Mouse (Mus musculus): ENCODE measurements around the gene Oas1d. TPM values are rescaled to one million over a fixed set of nuclear protein-coding genes. Genes with fewer than 3 reads are reported as not detected.
"Not testable (repeated sequence)": the region's sequence is repeated elsewhere in the genome, so short reads cannot be mapped to it uniquely, and the experiment has no call there.

Oas1d gene
- polyA plus RNA-seq, 1 experiment from 2014 or later: not detected

DNA sequence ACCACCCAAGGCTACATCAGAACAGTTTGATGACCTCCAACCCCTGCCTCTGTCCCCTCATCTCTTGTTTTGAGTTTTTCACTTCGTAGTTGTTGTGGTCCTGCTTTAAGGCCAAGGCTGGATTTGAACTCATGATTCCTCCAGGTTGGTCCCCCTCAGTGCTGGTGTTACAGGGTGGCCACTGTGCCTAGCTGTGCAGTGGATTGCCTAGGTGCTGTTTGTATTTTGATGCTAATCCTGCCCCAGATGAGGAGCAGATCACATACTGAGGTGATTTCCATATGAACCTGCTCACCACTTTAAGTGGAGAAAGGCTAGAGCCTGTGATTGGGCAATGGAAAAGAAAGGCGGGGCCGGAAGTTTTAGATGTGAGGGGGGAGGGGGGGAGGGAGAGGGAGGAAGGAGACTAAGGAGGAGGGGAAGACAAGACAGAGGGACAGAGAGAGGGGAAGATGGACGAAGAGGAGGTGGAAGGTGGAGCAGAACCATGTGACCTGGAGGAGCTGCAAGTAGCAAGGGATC is 26.0 kb upstream of the Oas1d start:
- not testable (repeated sequence) for H3K4me2 ChIP-seq; H3K36me3 ChIP-seq; H3K4me3 ChIP-seq; H3K27ac ChIP-seq (ENCODE audit: poor library complexity, severe bottlenecking); H3K27me3 ChIP-seq (replicated peaks); ATAC-seq (ENCODE audit: insufficient number of reproducible peaks, low FRiP score); H3K4me1 ChIP-seq (replicated peaks); H3K9ac ChIP-seq; H3K9me3 ChIP-seq (replicated peaks)
- 29% methylated on average over 4 of the region's 4 CpGs for WGBS

DNA sequence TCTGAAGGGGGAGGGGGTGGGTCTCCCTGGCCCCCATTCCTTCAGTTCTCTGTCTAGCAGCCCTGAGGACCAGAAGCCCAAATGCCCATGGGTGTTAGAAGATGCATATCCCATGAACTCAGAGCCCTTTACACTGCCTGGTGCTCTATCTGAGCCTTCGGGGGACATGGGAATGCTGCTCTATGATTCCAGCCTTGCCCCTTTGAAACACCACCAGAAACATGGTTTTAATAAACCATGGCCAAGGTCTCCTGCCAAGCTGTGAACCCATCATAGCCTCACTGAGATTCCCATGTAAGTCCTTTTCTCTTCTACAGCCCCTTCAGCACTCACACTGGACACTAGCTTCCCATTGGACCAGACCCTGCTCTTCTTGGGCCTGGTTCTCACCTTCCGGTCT is 24.3 kb upstream of the Oas1d start:
- no peak overlapping the region for H3K4me3 ChIP-seq
- H3K4me2 ChIP-seq: no peak overlapping the region
- no peak for ATAC-seq (ENCODE audit: insufficient number of reproducible peaks, low FRiP score)
- 0 out of 2 replicates have a peak, but pooled peaks cover 4% of the 10 kb centered on the region for H3K9me3 ChIP-seq (replicated peaks)
- WGBS: 74% methylated on average over 2 of the region's 2 CpGs
- H3K27ac ChIP-seq (ENCODE audit: poor library complexity, severe bottlenecking): no peak overlapping the region
- H3K36me3 ChIP-seq: no peaks in the 10 kb centered on the region
- no peaks in the 10 kb centered on the region for H3K4me1 ChIP-seq (replicated peaks)
- peaks cover 8% of the 10 kb centered on the region; the same call in 1 of the 2 replicates for H3K27me3 ChIP-seq (replicated peaks)
- no peak overlapping the region for H3K9ac ChIP-seq

DNA sequence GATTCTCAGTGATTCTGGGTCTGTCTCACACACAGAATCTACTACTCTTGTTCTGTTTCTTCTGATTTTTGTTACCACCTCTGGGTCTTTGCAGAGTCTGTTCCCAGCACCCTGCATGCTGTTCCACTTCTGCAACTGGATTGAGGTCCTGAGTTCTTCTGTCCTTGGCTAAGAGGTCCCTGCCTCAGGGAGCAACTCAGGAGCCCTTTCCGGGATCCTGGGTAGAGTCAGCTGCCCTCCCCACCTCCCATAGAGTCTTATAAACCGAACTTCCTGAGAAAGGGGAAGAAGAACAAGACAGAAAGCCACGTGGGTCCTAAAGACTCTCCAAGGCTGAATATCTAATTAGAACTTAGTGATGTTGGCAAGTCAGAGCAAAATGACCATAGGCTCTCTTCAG is 23.3 kb upstream of the Oas1d start:
- no peaks in the 10 kb centered on the region for H3K36me3 ChIP-seq
- ATAC-seq (ENCODE audit: insufficient number of reproducible peaks, low FRiP score): no peak
- H3K27me3 ChIP-seq (replicated peaks): peaks cover 8% of the 10 kb centered on the region; the same call in 1 of the 2 replicates
- no peak overlapping the region for H3K4me2 ChIP-seq
- H3K4me3 ChIP-seq: no peak overlapping the region
- H3K9me3 ChIP-seq (replicated peaks): 0 out of 2 replicates have a peak, but pooled peaks cover 4% of the 10 kb centered on the region
- WGBS: 60% methylated on average over 3 of the region's 3 CpGs
- no peak overlapping the region for H3K9ac ChIP-seq
- H3K27ac ChIP-seq (ENCODE audit: poor library complexity, severe bottlenecking): no peak overlapping the region
- no peaks in the 10 kb centered on the region for H3K4me1 ChIP-seq (replicated peaks)

DNA sequence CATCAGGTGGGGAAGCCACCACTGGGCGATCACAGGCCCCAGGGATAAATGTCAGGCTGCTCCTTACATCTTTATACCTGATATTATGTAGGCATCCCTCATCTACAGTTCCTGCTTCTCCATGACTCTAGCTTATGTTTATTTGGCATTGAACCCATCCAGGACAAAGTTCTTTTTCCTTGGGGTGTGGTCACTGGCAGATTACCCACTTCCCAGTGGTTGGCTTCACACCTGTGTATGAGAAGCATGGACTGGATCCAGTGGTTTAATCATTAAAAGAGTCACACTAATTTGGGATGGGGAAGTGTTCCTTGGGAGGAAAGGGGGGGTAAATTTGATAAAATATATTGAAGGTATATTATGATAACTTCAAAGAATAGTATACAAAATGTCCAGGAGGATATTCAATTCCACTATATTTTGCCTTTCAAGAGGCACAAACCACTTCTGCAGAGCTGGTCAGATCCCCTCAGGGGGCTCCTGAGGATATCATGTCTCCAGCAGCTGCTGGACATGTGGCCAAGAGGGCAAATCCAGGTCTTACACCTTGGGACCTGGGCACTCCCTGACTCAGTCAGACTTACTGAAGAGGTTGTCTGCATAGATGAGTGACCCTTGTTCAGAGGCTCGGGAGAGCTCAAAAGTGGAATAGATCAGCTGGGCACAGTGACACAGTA is 22.6 kb upstream of the Oas1d start:
- not testable (repeated sequence) for ATAC-seq (ENCODE audit: insufficient number of reproducible peaks, low FRiP score); H3K36me3 ChIP-seq; H3K4me1 ChIP-seq (replicated peaks); H3K9me3 ChIP-seq (replicated peaks); H3K27ac ChIP-seq (ENCODE audit: poor library complexity, severe bottlenecking); H3K4me2 ChIP-seq; H3K4me3 ChIP-seq; H3K27me3 ChIP-seq (replicated peaks); H3K9ac ChIP-seq
- 72% methylated on average over 2 of the region's 2 CpGs for WGBS

DNA sequence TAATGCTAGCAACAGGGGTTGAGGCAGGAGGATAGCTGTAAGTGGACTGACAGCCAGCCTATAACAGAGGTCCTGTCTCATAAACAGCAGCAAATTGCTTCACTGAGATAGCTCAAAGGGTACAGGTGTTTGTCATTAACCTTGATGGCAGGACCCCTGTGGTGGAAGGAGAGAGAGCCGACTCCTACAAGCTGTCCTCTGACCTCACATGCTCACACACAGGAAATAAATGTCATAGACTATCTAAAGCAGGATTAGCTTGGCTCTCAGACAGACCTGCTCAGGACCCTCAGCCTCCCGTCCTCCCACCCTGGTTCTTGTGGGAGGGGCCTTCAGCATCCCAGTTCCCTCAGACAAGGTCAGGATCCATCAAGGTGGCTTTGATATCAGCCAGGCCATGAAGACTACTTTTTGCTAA is 22.1 kb upstream of the Oas1d start:
- Histone ChIP-seq H3K36me3 (no peaks in the 10 kb centered on the region), H3K4me1 (replicated peaks) (no peaks in the 10 kb centered on the region), H3K9ac (no peak overlapping the region), H3K4me3 (no peak overlapping the region), H3K9me3 (replicated peaks) (0 out of 2 replicates have a peak, but pooled peaks cover 4% of the 10 kb centered on the region), H3K4me2 (no peak overlapping the region), H3K27ac (ENCODE audit: poor library complexity, severe bottlenecking) (no peak overlapping the region), H3K27me3 (replicated peaks) (0 out of 2 replicates have a peak, but pooled peaks cover 5% of the 10 kb centered on the region)
- 60% methylated on average over 2 of the region's 2 CpGs for WGBS
- no peak for ATAC-seq (ENCODE audit: insufficient number of reproducible peaks, low FRiP score)

DNA sequence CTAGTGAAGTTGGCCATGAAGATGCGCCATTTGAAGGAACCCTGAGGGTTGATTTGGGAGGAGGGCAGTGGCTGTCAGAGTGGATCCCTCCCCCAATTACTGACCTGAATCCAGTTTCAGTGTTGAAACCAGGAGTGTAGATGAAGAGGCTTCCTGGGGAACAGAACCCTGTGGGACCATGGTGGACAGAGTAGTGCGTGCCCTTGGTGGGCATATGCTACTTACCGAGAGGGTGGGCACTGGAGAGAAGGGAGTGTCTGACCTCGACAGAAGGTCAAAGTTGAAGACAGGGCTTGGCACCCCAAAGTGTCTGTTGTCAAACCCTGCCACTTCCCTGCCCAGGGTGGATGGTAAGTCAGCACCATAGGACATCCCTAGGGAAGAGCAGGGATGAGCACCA is 20.5 kb upstream of the Oas1d start:
- H3K9me3 ChIP-seq (replicated peaks); H3K4me1 ChIP-seq (replicated peaks); H3K27me3 ChIP-seq (replicated peaks); H3K36me3 ChIP-seq; ATAC-seq (ENCODE audit: insufficient number of reproducible peaks, low FRiP score); H3K4me3 ChIP-seq; H3K4me2 ChIP-seq; H3K9ac ChIP-seq; H3K27ac ChIP-seq (ENCODE audit: poor library complexity, severe bottlenecking): not testable (repeated sequence)
- WGBS: 83% methylated on average over 4 of the region's 4 CpGs

DNA sequence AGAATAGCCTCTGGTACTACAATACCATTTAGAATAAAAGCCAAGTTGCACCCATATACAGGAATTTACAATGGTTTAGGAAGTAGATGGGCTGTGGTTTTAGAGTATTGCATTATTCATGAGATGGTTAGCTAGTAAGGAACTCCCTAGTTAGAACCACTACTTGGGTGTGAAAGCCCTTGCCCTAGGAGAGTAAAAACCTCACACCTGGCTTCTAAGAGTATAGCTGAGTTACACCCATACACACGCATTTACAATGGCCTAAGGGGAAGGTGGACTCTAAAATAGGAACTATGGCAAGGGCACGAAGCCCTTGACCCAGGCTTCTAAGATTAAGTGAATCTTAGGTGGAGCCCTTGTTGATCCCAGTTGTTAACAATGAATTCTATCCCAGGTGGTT is 19.6 kb upstream of the Oas1d start:
- H3K4me3 ChIP-seq; H3K36me3 ChIP-seq; H3K9ac ChIP-seq; H3K4me2 ChIP-seq; H3K9me3 ChIP-seq (replicated peaks); H3K27me3 ChIP-seq (replicated peaks); H3K27ac ChIP-seq (ENCODE audit: poor library complexity, severe bottlenecking); H3K4me1 ChIP-seq (replicated peaks); ATAC-seq (ENCODE audit: insufficient number of reproducible peaks, low FRiP score): not testable (repeated sequence)
- 66% methylated on average over 2 of the region's 2 CpGs for WGBS

DNA sequence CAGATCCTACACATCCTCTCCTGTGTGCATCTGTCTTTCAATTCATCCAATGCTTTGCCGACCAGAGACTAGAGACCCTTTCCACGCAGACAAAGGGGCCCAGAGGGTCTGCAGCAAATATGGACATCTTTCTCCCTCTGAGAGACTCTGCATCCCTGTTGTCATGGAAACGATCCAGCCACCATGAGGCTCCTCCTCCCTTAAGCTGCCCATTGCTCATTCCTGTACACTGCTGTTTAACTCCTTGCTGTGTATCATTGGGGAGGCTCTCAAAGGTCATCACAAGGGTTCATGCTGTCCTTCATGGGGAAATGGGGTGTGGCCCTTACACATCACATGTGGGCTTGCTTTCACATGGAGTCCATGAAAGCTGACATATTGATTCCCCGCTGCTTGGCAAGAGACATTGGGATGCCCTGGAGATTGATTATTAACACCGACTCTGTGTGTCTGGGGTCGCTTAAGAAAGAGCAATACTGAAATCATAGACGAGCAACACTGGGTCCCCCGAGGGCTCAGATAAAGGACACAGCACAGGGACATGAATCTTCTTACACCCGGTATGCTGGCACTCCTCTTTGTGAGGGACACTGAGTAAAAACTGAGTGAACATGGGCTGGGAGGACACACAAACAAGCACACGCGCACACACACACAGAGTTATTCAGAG is 19.0 kb upstream of the Oas1d start:
- H3K4me2 ChIP-seq: no peak overlapping the region
- no peak overlapping the region for H3K4me3 ChIP-seq

DNA sequence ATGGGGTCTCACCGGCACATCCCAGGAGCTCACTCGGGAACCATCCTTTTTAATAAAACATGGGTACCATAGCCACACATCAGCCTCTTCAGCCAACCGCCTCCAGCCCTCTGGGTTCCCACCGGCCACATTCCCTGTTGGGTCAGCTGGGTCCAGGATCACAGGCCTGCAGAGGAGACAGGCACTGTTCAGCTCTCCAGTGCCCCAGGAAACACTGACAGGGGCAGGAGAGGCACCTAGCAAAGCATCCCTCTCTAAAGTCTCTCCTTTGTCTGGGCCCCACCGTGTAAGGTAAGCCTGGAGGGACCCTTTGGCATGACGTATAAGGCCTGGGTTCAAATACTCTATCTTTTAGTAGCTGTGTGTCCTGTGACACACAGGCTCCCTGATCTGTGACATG is 16.0 kb upstream of the Oas1d start:
- Histone ChIP-seq H3K4me2 (no peak overlapping the region), H3K9me3 (replicated peaks) (no peaks in the 10 kb centered on the region), H3K4me3 (no peak overlapping the region), H3K27me3 (replicated peaks) (no peaks in the 10 kb centered on the region), H3K36me3 (no peaks in the 10 kb centered on the region), H3K27ac (ENCODE audit: poor library complexity, severe bottlenecking) (no peak overlapping the region), H3K4me1 (replicated peaks) (no peaks in the 10 kb centered on the region), H3K9ac (no peak overlapping the region)
- no peak for ATAC-seq (ENCODE audit: insufficient number of reproducible peaks, low FRiP score)
- 77% methylated on average over 6 of the region's 6 CpGs for WGBS

More for the DNA sequence above, 19.0 kb upstream of the Oas1d start:
- no peaks in the 10 kb centered on the region for H3K4me1 ChIP-seq (replicated peaks)
- H3K27me3 ChIP-seq (replicated peaks): no peaks in the 10 kb centered on the region
- H3K27ac ChIP-seq (ENCODE audit: poor library complexity, severe bottlenecking): no peak overlapping the region
- H3K36me3 ChIP-seq: no peaks in the 10 kb centered on the region
- H3K9me3 ChIP-seq (replicated peaks): 0 out of 2 replicates have a peak, but pooled peaks cover 4% of the 10 kb centered on the region
- no peak for ATAC-seq (ENCODE audit: insufficient number of reproducible peaks, low FRiP score)
- WGBS: 78% methylated on average over 11 of the region's 11 CpGs
- no peak overlapping the region for H3K9ac ChIP-seq

DNA sequence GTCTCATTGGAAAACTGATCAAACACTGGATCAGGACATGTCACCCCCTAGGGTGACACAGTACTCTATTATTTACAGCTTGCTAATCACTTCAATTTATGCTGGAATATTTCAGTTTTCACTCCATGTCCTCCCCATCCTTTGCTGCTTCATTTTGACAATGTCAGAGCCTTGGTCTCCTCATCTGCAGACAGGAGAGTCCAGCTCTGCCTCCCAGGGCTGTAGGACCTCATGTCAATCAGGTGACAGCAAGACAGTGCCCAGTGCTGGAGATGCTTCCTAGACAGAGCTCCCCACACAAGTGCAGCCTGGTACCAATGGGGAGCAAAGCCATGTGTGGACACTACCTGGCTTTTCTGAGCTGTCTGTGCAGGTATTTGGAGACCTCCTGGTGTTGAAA is 15.6 kb upstream of the Oas1d start:
- no peak overlapping the region for H3K4me2 ChIP-seq
- H3K27ac ChIP-seq (ENCODE audit: poor library complexity, severe bottlenecking): no peak overlapping the region
- H3K36me3 ChIP-seq: no peaks in the 10 kb centered on the region
- no peak overlapping the region for H3K9ac ChIP-seq
- no peak overlapping the region for H3K4me3 ChIP-seq
- ATAC-seq (ENCODE audit: insufficient number of reproducible peaks, low FRiP score): no peak
- no peaks in the 10 kb centered on the region for H3K27me3 ChIP-seq (replicated peaks)
- no peaks in the 10 kb centered on the region for H3K4me1 ChIP-seq (replicated peaks)
- no peaks in the 10 kb centered on the region for H3K9me3 ChIP-seq (replicated peaks)

DNA sequence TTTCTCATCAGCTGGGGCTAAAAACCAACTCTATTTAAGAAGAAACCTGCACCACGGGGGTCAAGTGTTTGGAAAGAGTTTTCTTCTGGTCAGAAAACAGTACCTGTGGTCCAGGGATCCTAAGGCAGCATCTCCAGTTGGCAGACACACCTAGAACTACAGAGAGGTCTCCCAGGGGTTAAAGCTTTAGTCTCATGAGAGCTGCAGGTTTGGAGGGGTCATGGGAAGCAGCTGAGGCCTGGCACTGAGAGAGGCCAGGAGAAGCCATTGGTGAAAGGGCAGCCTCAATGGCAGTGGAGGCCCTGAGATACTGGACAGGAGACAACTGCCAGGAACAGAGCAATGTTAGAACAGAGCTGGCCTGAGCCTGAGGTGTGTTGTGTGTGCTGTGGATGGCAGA is 13.7 kb upstream of the Oas1d start:
- no peak for ATAC-seq (ENCODE audit: insufficient number of reproducible peaks, low FRiP score)
- Histone ChIP-seq H3K27me3 (replicated peaks) (no peaks in the 10 kb centered on the region), H3K4me2 (no peak overlapping the region), H3K4me3 (no peak overlapping the region), H3K36me3 (no peaks in the 10 kb centered on the region), H3K9ac (no peak overlapping the region), H3K9me3 (replicated peaks) (no peaks in the 10 kb centered on the region), H3K4me1 (replicated peaks) (no peaks in the 10 kb centered on the region), H3K27ac (ENCODE audit: poor library complexity, severe bottlenecking) (no peak overlapping the region)
- 62% methylated on average over 1 of the region's 1 CpGs for WGBS
